Mouse (Mus musculus): ENCODE data around the gene Foxe3.
A peak's percentile ranks its signal among the peaks of the same experiment; 100 is the strongest.

Foxe3 gene

GRCm38 (mm10) chr4:114917091-114917490, 8.7 kb downstream of the Foxe3 start:
- peak; percentile 78 for DNase-seq (ENCODE audit: low read depth, low spot score)

DNA sequence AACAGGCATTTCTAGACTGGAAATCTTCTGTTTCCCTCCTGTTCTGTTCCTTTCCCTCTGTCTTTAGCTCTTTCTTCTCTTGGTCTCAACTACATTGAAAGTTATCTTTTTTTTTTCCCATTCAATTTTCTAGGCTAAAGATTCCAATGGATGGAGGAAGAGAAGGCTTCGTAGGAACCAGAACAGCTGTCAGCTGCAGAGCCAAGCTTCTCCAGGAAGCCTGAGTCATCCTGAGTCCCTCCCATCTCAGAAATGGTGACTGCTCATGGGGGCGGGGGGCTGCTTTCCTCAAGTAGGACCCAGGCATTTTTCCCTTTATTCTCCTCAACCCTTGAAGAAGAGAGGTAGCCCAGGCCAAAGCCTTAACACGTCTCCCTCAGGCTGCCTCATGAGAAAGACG, 9.8 kb downstream of the Foxe3 start:
- DNase-seq (ENCODE audit: low read depth, low spot score), result no peak

- DNase-seq (ENCODE audit: low read depth, low spot score), result peak; percentile 74
These were observed 12.2 kb downstream of the Foxe3 start for GRCm38 (mm10) chr4:114913594-114913962.

- no peak for DNase-seq (ENCODE audit: low read depth, low spot score)
These were observed 12.9 kb downstream of the Foxe3 start for GRCm38 (mm10) chr4:114912705-114913593.

- DNase-seq (ENCODE audit: low read depth, low spot score), result peak; percentile 68
These were observed 16.0 kb downstream of the Foxe3 start for GRCm38 (mm10) chr4:114909602-114910484.

DNA sequence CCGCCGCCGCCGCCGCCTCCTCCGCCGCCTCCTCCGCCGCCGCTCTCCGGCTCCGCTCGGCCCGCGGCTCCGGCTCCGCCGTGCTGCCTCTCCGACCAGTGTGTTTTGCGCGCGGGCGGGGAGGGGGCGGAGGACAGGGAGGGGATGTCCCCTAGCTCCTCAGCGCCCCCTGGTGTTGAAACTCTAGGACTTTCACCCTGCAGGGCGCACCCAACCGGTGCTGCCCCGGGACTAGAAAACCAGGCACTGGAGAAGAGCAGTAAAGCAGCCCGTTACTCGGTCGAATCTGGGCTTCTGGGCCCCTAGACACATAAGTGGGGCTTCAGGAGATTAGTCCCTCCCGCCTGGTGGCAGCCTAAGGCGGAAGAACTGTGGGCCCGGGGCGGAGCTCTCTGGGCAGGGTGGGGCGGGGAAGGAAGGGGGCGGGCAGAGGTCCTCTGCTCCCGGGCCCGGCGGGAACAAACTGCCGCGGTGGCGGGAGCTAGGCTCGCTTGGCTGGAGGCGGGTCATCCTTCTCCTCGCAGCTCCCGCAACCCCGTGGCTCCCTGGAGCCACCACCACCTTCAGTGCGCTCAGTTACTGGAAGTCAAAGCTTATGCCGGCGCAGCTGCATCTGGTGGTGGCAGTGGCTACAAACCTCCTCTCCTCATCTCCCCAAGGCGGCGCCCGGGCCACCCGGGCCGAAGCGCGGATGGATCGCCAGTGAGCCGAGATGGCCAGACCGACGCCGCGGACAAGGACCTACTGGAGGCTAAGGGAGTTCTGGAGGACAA, 16.8 kb downstream of the Foxe3 start, which contains the start of gene Foxd2:
Gene Foxd2, minus strand, starts transcription at position 45 of the 773 bp plus-strand sequence.
- DNase-seq (ENCODE audit: low read depth, low spot score), result peak; percentile 95

GRCm38 (mm10) chr4:114907951-114908828, 17.6 kb downstream of the Foxe3 start:
- peak; percentile 57 for DNase-seq (ENCODE audit: low read depth, low spot score)

- peak; percentile 29 for DNase-seq (ENCODE audit: low read depth, low spot score)
These were observed 18.5 kb downstream of the Foxe3 start for GRCm38 (mm10) chr4:114907056-114907917.

GRCm38 (mm10) chr4:114905969-114906680, 19.7 kb downstream of the Foxe3 start:
- DNase-seq (ENCODE audit: low read depth, low spot score), result no peak

- no peak for DNase-seq (ENCODE audit: low read depth, low spot score)
These were observed 20.3 kb downstream of the Foxe3 start for GRCm38 (mm10) chr4:114905501-114905900.

- DNase-seq (ENCODE audit: low read depth, low spot score), result no peak
These were observed 22.4 kb downstream of the Foxe3 start for GRCm38 (mm10) chr4:114903422-114903782.

GRCm38 (mm10) chr4:114902641-114903421, 23.0 kb downstream of the Foxe3 start:
- DNase-seq (ENCODE audit: low read depth, low spot score), result no peak

DNA sequence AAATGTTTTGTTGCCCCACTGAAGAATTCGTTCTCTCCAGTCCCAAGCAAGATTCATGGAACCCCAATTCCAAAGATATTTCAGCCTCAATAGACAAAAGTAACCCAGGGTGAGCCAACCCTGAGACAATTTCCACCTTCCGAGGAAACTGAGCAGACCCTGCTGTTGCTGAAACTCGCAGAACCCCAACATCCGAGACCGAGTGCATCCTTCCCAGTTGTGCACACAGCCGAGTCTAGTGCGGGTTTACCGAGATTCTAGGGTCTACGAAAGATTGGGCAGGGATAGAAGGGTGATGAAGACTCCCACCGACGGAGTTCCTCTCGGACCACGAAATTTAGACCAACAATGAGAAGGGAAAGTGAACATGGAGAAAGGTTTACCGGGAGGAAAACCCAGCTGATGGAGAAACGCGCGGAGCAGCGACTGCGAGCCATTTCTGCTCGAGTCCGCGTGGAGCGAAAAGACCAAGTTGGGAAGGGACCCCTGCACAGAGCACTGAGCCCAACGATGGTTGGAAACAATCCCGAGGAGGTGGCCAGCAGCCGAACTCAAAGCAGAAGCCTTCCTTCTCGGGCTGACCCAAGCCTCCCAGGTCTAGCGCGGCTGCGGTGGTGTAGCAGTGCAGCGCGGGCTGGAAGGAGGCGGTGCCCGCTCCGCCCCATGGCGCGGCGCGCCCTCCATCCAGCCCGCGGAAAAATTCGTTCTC, 24.0 kb downstream of the Foxe3 start:
- no peak for DNase-seq (ENCODE audit: low read depth, low spot score)

DNA sequence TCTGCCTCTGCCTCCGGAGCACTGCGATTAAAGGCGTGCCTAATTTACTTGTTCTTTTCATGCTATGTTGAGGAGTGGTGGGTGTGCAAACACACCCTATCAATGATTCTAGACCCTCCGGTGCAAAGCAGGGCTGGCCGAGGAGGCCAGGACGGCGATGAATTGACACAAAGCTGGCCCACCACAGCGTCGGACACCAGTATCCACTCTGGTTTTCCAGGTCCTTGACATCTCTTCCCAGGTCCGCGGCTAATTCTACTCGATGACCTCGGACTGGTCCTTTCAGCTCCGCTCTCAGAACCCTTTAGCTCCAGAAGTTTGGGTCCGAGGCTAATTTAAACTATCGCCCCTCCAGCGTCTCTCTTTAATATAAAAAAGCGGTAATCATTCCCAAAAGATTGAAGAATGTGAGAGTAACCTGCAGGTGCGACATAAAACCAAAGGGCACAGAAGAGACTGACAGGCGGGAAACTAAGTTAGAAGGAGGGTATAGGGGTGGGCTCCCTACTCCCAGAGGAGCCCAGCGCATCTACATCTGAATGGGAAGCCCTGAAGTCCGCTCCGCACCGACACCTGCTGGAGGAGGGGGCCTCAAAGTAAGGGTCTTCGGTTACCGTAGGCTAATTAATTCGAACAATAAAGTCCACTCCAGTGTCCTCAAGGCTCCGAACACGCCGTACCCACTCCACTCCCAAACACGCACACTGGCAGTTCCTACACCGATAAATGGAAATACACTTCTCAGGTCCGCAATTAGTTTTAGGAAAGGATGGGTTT, 24.8 kb downstream of the Foxe3 start:
- no peak for DNase-seq (ENCODE audit: low read depth, low spot score)

- DNase-seq (ENCODE audit: low read depth, low spot score), result no peak
These were observed 25.9 kb downstream of the Foxe3 start for GRCm38 (mm10) chr4:114899885-114900284.

GRCm38 (mm10) chr4:114897853-114898252, 28.0 kb downstream of the Foxe3 start:
- DNase-seq (ENCODE audit: low read depth, low spot score), result peak; percentile 45

GRCm38 (mm10) chr4:114882232-114882631, 43.6 kb downstream of the Foxe3 start:
- DNase-seq (ENCODE audit: low read depth, low spot score), result no peak

Data from CD4-positive, CD25-positive, alpha-beta regulatory T cell, adult 2 months (primary cell).